Mouse (Mus musculus) kidney, postnatal 4 days (tissue): ENCODE measurements at regions not wholly inside any gene's neighbourhood (a gene's known extent, or its start where the extent isn't known, plus 50 kb on each side); places are given as distances from the start of the nearest gene placed in this dataset.

Experiments
- DNase-seq, 2 experiments: peaks; one replicate each; pipeline ENCODE4 v3.0.0; 2021; ENCODE audit warnings: mixed read lengths in 2 of 2

- DNase-seq: no peak
These were observed 112.5 kb downstream of the Fam198b start for GRCm38 (mm10) chr3:79996803-79997202.

DNA sequence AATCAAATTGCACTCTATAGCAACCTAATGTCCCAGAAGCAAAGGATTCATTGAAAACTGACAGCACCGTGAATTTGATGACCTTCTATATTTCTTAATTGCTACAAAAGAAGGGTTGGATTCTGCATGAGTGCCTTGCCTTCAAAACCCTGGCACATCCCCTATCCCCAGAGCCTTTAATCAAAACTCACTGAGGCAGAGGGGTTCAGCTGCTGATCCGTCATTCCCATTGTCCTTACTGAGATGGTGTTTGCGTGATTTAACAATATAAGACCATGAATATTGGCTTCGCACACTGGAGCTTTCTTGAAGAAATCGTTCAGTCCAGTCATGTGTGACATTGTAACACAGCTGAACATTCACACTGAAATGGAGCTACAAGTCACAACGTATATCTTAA, 118.0 kb downstream of the Fam198b start:
- no peak for DNase-seq

GRCm38 (mm10) chr3:80003300-80004090, 119.2 kb downstream of the Fam198b start:
- DNase-seq: no peak

DNA sequence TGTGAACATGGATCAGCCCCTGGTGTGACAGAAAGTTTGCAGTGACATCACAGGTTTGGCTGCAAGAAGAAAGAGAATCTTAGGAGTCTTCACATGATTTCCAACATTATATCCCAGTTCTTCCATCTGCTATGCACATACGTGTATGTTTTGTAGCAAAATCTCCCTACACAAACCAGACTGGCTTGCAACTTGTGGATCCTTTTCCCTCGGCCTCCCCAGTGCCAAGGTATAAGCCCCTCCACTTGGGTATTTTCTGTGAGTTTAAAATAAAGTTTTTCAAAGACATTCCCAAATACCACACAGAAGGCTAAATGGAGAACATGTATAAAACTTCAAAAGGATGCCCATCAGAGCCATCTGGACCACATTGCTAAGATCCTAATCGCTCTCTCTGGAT, 120.2 kb downstream of the Fam198b start:
- DNase-seq: no peak

- DNase-seq: peak in 1 of 2 experiments; percentile 22
These were observed 120.6 kb downstream of the Fam198b start for GRCm38 (mm10) chr3:80004966-80005365.

DNA sequence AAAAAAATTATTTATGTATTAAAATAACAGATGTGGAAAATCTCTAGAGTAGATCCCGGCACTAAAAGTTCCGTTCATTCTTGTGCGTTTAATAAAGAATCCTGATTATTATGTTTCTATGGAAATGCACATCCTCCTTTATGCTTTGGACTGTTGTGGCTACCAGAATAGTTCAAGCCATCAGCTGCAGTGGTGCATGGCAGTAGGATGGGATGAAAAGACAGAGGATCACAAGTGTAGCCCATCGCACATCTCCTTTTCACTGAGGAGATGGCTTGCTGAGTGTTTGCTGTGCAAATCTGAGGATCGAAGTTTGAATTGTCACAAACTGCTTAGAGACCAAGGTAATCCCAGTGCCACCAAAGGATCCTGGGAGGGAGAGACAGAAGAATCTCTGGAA, 121.0 kb downstream of the Fam198b start:
- DNase-seq: peak in 1 of 2 experiments; percentile 6

DNA sequence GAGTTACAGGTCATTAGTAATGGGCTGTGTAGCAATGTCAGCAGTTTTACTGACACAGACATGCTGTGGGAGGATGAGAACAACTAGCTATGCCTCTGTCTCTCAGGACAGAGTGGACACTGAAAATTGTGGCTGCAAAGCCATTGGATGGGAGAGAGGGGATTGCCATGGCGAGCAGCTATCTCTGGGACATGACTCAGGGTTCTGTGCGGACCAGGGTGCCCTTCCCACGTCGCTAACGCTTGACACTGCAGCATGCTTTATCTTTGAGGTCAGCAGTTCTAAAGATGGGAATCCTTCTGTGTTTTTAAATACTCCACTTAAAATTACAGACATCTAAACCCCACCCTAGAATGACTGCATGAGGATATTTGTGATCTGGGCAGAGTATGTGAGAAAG, 121.9 kb downstream of the Fam198b start:
- no peak for DNase-seq

DNA sequence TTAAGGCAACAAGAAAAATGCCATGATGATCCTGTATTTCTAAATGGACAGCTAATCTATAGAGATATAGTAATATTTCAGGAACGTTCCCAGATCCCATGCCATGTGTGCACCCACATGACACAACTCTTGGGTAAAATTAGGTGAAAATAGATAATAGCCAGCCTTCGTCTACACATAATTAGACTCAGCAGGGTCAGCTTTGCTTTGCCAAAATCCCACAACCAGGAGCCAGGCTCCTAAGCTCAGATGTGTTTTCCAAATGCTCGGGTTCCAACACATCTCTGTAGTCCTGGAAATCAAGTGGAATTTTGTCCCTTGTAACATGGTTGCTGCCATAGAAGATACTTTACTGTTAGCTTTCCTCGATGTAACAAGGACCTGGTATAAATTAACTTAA, 122.7 kb downstream of the Fam198b start:
- DNase-seq: no peak

DNA sequence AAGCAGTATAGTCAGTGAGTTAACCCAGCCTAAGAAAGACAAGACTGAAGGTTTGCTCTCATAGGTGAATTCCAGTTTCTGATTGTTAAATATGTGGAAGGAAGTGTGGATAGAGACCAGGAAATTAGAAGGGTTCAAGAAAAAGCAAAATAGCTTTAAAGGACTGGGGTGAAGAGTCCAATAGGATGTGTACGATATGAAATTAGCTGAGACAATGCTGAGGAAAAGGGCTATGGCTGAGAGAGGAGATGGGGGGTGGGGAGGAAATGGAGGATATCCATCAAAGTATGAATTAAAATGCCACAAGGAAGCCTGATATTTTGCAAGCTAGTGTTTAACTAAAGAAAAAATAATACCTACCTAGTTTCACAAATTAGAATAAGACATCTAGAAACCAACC, 124.9 kb downstream of the Fam198b start:
- no peak for DNase-seq

DNA sequence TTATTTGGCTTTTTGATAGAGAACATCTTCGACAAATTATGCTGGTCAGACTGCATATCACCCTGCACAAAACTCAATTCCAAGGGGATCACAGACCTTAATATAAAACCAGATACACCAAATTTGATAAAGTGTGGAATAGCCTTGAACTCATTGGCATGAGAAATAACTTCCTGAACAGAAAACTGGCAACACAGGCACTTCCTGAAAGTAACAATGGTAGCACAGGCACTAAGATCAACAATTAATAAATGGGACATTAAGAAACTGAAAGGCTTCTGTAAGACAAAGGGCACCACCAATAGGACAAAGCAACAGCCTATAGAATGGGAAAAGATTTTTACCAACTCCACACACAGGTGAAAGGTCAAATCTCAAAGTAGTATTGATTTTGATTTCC, 141.5 kb downstream of the Fam198b start:
- DNase-seq: no peak

GRCm38 (mm10) chr3:80033071-80033470, 148.7 kb downstream of the Fam198b start:
- DNase-seq: no peak

- DNase-seq: peak in 1 of 2 experiments; percentile 10
These were observed 154.3 kb downstream of the Fam198b start for GRCm38 (mm10) chr3:80038553-80039129.

- peak; percentile 34 to 47 for DNase-seq
These were observed 158.6 kb downstream of the Fam198b start for GRCm38 (mm10) chr3:80042756-80043484.

DNA sequence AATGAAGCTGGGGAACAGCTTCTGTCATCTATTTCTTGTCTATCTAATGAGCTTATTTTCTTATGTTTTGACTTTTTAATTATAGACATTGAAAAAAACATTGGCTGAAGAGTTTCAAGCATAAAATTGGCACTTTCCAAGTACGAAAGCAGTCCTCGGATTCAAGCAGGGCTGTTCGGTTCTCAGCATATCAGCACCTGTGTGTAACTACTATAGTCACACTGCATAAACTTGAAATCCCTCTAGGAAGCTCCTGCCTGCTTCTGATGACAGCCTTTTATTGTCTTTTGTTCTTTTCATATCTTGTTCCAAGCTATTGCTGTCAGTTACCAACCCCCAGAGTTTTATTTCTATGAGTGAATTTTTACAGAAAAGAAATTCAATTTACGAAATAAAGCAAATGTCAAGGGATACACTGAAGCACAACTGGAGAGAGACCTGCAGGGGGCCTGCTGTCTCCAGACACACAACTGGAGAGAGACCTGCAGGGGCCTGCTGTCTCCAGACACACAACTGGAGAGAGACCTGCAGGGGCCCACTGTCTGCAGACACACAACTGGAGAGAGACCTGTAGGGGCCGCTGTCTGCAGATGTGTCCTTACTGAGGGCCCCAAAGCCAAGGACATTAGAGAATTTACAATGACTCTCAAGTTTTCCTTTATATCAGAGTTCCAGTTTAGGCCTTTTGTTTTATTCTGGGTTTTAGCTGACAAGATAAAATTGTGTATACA, 165.3 kb downstream of the Fam198b start:
- no peak for DNase-seq

GRCm38 (mm10) chr3:80050920-80051319, 166.6 kb downstream of the Fam198b start:
- DNase-seq: no peak

DNA sequence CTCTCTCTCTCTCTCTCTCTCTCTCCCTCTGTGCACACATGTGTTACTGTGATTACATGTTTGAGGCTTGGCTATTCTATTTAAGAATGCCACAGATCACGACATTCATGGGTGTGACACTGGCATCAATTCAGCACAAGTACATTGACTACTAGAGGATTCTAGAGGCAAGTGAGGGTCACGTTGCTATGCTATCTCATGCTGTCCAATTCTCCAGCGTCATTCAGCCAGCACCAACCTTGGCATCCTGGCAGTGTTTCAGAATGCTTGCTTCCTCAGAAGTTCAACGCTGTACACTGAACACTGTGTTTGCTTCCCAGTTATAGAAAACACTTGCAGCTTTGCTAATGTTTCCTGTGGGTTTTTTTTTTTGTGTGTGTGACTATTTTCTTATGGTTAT, 167.6 kb downstream of the Fam198b start:
- no peak for DNase-seq

GRCm38 (mm10) chr3:80052879-80053278, 168.5 kb downstream of the Fam198b start:
- DNase-seq: peak; percentile 7 to 12

DNA sequence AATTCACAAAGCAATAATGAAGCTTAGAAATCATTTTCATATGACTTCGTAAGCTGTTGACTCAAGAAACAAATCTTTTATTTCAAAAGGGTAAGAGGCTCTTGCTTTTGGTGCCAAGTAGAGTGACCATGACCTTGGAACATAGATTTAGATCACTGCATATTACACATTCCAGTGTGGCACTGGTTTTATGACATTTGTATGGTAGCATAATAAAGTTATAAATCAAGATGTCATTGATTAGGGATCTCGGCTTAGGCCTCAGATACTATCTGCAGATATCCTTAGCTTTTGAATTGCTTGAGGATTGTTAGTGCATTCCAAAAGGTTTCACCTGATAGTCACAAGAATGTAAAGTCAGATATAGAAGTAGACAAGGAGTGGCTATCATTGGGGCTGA, 169.1 kb downstream of the Fam198b start:
- DNase-seq: no peak

DNA sequence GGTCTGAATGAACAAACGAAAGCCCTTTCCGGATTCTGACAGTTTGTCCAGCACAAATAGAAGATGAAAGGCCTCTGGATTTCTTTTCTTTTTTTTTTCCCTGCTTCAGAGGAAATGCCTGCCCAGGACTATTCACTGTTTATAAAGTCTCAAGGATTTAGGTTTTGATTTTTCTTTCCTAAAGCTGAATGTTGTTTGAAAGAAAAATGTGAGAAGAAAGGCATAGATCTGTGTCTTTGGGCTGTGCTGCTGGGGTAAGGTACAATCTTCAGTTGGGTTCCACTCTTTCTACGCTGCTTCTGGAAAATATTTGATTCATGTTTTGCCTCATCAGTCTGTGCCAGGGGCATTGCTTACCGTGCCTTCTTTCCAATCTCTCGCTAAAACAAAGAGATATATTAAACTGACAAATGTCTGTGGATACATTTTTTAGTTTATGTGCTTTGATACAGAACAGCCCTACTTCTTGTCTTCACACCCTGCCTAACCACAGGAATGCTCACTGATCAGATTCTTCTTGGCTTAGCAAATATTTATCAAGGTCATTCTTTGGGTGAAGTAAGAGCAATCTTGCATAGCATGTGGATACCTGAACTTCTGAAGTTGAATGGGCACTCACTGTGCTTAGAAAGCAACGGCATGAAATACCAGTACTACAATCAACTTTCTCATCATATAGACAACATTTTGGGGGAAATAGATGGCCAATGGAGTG, 172.5 kb downstream of the Fam198b start:
- DNase-seq: no peak

- DNase-seq: peak; percentile 59 to 67
These were observed 174.4 kb downstream of the Fam198b start for GRCm38 (mm10) chr3:80058722-80059121.

DNA sequence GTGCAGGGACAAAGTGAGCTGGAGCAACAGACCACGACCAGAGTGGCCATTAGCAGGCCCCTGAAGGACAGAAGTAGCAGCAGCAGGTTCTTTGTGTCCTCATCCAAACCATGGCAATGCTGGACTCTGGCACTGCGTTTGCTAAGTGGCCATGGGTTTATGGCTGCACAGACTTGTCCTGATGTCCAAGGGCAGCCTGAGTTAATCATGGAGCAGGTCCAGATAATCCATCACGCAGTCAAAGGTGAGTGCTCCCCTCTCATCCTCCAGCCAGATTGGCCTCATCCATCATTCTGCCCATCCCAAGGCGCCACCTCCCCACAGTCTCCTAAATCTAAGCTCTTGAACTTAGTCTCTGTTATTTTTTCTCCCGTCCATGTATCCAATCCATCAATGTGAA, 186.4 kb downstream of the Fam198b start:
- no peak for DNase-seq

DNA sequence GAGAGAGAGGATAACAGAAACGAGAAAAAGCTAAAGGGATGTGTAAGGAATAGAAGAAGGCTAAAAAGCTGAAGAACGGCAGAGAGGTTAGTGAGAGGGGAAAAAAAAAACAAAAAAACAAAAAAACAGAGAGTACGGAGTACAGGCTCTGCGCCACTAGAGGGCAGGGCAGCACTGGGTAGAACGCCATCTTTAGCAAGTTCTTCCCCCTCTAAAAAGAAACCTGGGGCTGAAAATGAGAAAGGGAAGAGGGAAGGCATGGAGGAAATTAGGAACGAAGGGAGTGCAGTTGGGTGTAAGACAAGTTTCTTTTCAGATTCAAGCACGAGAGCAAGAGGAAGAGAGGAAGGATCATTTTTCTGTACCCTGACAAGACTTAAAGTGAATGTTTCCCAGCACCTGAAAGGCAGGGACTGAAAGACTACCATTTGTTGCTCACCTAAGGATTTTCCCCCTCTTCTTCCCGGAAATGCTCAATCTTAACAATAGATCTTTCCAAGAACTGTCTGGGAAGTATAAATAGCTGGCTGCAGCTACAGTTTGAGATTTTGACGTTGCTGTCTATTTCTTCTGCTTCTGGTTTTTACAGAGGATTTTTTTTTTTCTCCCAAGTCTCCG, 195.6 kb downstream of the Fam198b start:
- peak; percentile 90 to 91 for DNase-seq
